Mouse (Mus musculus): ENCODE results near the gene Gm44502.

- no peak for TF ChIP-seq CTCF (IDR thresholded peaks at IDR 0.05; ENCODE audit: insufficient read depth, low read length)
- TF ChIP-seq POLR2A (IDR thresholded peaks at IDR 0.05; ENCODE audit: borderline replicate concordance, extremely low read depth, low read depth, low read length), result no peak
Measured at GRCm38 (mm10) chr15:89454857-89455256, 25.4 kb upstream of the Gm44502 start.
